ENCODE assay signal across 8 mouse cellular contexts in genomic region chr11:4848483-4849248, GRCm38 (mm10). TPM values are rescaled to one million over a fixed set of nuclear protein-coding genes. Genes with fewer than 3 reads are reported as not detected.
DNase-seq lines count a peak whose midpoint lies in the region; ATAC-seq and TF ChIP-seq lines count a peak whose summit lies in the region.

No protein-coding gene starts in this region.

- H3K4me3 ChIP-seq in layer of hippocampus, adult 2 months, result peak overlapping the region; percentile 72
- H3K4me3 ChIP-seq in gastrocnemius, adult 2 months, result peak overlapping the region; percentile 84
- H3K4me3 ChIP-seq in intestine, postnatal 0 days (ENCODE audit: low read depth, low read length), result peak overlapping the region; percentile 82
- H3K4me3 ChIP-seq in liver, adult 2 months (ENCODE audit: insufficient read depth, low read depth, low read length), result peak overlapping the region; percentile 93
- H3K4me3 ChIP-seq in midbrain, embryonic 16.5 days (ENCODE audit: low read depth, low read length), result peak overlapping the region; percentile 99
- peak overlapping the region; percentile 95 for H3K4me3 ChIP-seq in stomach, embryonic 14.5 days (ENCODE audit: low read depth, low read length)

- peak; percentile 4; the same call in 1 of the 2 replicates for ATAC-seq in intestine, postnatal 0 days
- peak; percentile 67 for ATAC-seq in midbrain, embryonic 16.5 days
- ATAC-seq in stomach, embryonic 14.5 days (ENCODE audit: insufficient number of reproducible peaks, insufficient read depth, low FRiP score, low read depth), result peak; percentile 15; the same call in 1 of the 2 replicates

- H3K4me1 ChIP-seq in intestine, postnatal 0 days (replicated peaks; ENCODE audit: control insufficient read depth, insufficient read depth, low read length), result no peaks in the 10 kb centered on the region
- peaks cover 2% of the 10 kb centered on the region; the same call in 1 of the 2 replicates for H3K4me1 ChIP-seq in liver, adult 2 months (ENCODE audit: control insufficient read depth, insufficient read depth, low read length)
- H3K4me1 ChIP-seq in midbrain, embryonic 16.5 days (ENCODE audit: control insufficient read depth, insufficient read depth, low read length), result peaks cover 18% of the 10 kb centered on the region
- H3K4me1 ChIP-seq in stomach, embryonic 14.5 days (ENCODE audit: control insufficient read depth, insufficient read depth, low read length), result peaks cover 5% of the 10 kb centered on the region; the same call in 1 of the 2 replicates

- peak overlapping the region; percentile 89 for H3K4me2 ChIP-seq in intestine, postnatal 0 days (replicated peaks; ENCODE audit: low read depth)
- H3K4me2 ChIP-seq in midbrain, embryonic 16.5 days (ENCODE audit: low read length), result peak overlapping the region; percentile 85
- peak overlapping the region; percentile 48 for H3K4me2 ChIP-seq in stomach, embryonic 14.5 days (replicated peaks; ENCODE audit: low read depth, low read length)

- no peaks in the 10 kb centered on the region for H3K9me3 ChIP-seq in intestine, postnatal 0 days (ENCODE audit: control insufficient read depth)
- no peaks in the 10 kb centered on the region for H3K9me3 ChIP-seq in midbrain, embryonic 16.5 days (replicated peaks; ENCODE audit: control insufficient read depth, low read length, poor library complexity, severe bottlenecking)
- H3K9me3 ChIP-seq in stomach, embryonic 14.5 days (ENCODE audit: control insufficient read depth, low read depth, low read length), result no peaks in the 10 kb centered on the region

- peak overlapping the region; percentile 84 for H3K9ac ChIP-seq in intestine, postnatal 0 days (ENCODE audit: low read depth, low read length)
- H3K9ac ChIP-seq in liver, adult 2 months (ENCODE audit: low read depth, low read length), result peak overlapping the region; percentile 89
- peak overlapping the region; percentile 96 for H3K9ac ChIP-seq in midbrain, embryonic 16.5 days (ENCODE audit: low read depth, low read length)
- H3K9ac ChIP-seq in stomach, embryonic 14.5 days (replicated peaks; ENCODE audit: low read depth, low read length), result peak overlapping the region; percentile 83

- H3K36me3 ChIP-seq in intestine, postnatal 0 days (ENCODE audit: control insufficient read depth, insufficient read depth), result no peaks in the 10 kb centered on the region
- H3K36me3 ChIP-seq in liver, adult 2 months (ENCODE audit: control insufficient read depth, insufficient read depth, low read length), result no peaks in the 10 kb centered on the region
- no peaks in the 10 kb centered on the region for H3K36me3 ChIP-seq in midbrain, embryonic 16.5 days (ENCODE audit: control insufficient read depth, insufficient read depth, low read length)
- no peaks in the 10 kb centered on the region for H3K36me3 ChIP-seq in stomach, embryonic 14.5 days (ENCODE audit: control insufficient read depth, insufficient read depth, low read length)

- no peak for TF ChIP-seq POLR2A in liver, adult 2 months (IDR thresholded peaks at IDR 0.05; ENCODE audit: extremely low read depth, insufficient read depth, low read length)

- H3K79me2 ChIP-seq in liver, adult 2 months (ENCODE audit: control insufficient read depth, insufficient read depth, low read length), result peaks cover 7% of the 10 kb centered on the region; the same call in 1 of the 2 replicates

- peak overlapping the region; percentile 90 for H3K27ac ChIP-seq in layer of hippocampus, adult 2 months
- peak overlapping the region; percentile 95 for H3K27ac ChIP-seq in gastrocnemius, adult 2 months
- peak overlapping the region; percentile 70 for H3K27ac ChIP-seq in intestine, postnatal 0 days (ENCODE audit: low read depth, low read length)
- peak overlapping the region; percentile 55 for H3K27ac ChIP-seq in liver, adult 2 months (replicated peaks; ENCODE audit: insufficient read depth, low read depth, low read length)
- H3K27ac ChIP-seq in midbrain, embryonic 16.5 days (ENCODE audit: low read length), result peak overlapping the region; percentile 82
- H3K27ac ChIP-seq in stomach, embryonic 14.5 days (ENCODE audit: low read length), result peak overlapping the region; percentile 78; the same call in 1 of the 2 replicates

- WGBS in intestine, postnatal 0 days, result under 1% methylated on average over 50 of the region's 50 CpGs
- WGBS in liver, adult 2 months, result under 1% methylated on average over 50 of the region's 50 CpGs
- whole genome bisulfite sequencing in midbrain, embryonic 16.5 days, result under 1% methylated on average over 50 of the region's 50 CpGs
- WGBS in stomach, embryonic 14.5 days, result under 1% methylated on average over 50 of the region's 50 CpGs

- H3K27me3 ChIP-seq in intestine, postnatal 0 days (replicated peaks; ENCODE audit: control insufficient read depth, insufficient read depth, low read length), result no peaks in the 10 kb centered on the region
- no peaks in the 10 kb centered on the region for H3K27me3 ChIP-seq in liver, adult 2 months (ENCODE audit: control insufficient read depth, insufficient read depth, low read length)
- H3K27me3 ChIP-seq in midbrain, embryonic 16.5 days (ENCODE audit: control insufficient read depth, insufficient read depth, low read depth, low read length), result no peaks in the 10 kb centered on the region
- no peaks in the 10 kb centered on the region for H3K27me3 ChIP-seq in stomach, embryonic 14.5 days (ENCODE audit: control insufficient read depth, insufficient read depth, low read length)

- intact Hi-C loops in gastrocnemius, adult 2 months (cut with DNase I), result loop anchor here (10.0 kb wide), 1 partner anchor 754 kb away; the partner anchor contains the start of gene Mtfp1

- no peak for TF ChIP-seq CTCF in layer of hippocampus, adult 2 months (conservative IDR thresholded peaks at IDR 0.05)
- no peak for TF ChIP-seq CTCF in gastrocnemius, adult 2 months (IDR thresholded peaks at IDR 0.05)
- TF ChIP-seq CTCF in intestine, postnatal 0 days (IDR thresholded peaks at IDR 0.05; ENCODE audit: low read depth), result no peak
- TF ChIP-seq CTCF in liver, adult 2 months (IDR thresholded peaks at IDR 0.05; ENCODE audit: low read depth, low read length), result no peak

- no peak for DNase-seq in layer of hippocampus, adult 2 months (ENCODE audit: low spot score in 2 of 2)
- DNase-seq in layer of hippocampus, postnatal 14 days (ENCODE audit: low spot score in 2 of 2), result no peak
- peak; percentile 62 to 67 for DNase-seq in cerebellum, postnatal 10 days
- peak; percentile 54 for DNase-seq in gastrocnemius, adult 2 months
- DNase-seq in liver, adult 2 months (ENCODE audit: extremely low read depth, low read depth, low spot score), result peak; percentile 41

RNA-seq across cellular contexts. Expression of gene Nf2, which starts 0.7 kb away (rescaled TPM):
- 100 to 1,000 TPM in 1 of 2 experiments, 10 to 100 TPM in 1; 91.2 to 102 TPM for total RNA-seq in layer of hippocampus, adult 2 months (2021)
- total RNA-seq in layer of hippocampus, postnatal 14 days (2021), result 100 to 1,000 TPM; 148 to 156 TPM
- total RNA-seq in gastrocnemius, adult 2 months (2021), result 10 to 100 TPM; 50.7 to 59.7 TPM
- polyA plus RNA-seq in intestine, postnatal 0 days (2015; fragmentation: Nextera tagmentation; extraction: Ambion mirVana), result 16.0 and 16.6 TPM in 2 replicates
- 10.8 and 11.1 TPM in 2 replicates for total RNA-seq in liver, adult 2 months (2014; rRNA removed)
- polyA plus RNA-seq in liver, adult 2 months (2012; rRNA removed), result 14.6 and 16.4 TPM in 2 replicates
- 63.3 and 68.6 TPM in 2 replicates for polyA plus RNA-seq in midbrain, embryonic 16.5 days (2015; fragmentation: Nextera tagmentation; extraction: Ambion mirVana)
- polyA plus RNA-seq in stomach, embryonic 14.5 days (2014; fragmentation: Nextera tagmentation; extraction: Ambion mirVana), result 31.9 and 41.8 TPM in 2 replicates

RNA-seq across cellular contexts. Expression of gene Nipsnap1, which starts 25.1 kb away (rescaled TPM):
- total RNA-seq in layer of hippocampus, adult 2 months (2021), result 10 to 100 TPM; 91.7 to 96.6 TPM
- total RNA-seq in layer of hippocampus, postnatal 14 days (2021), result 10 to 100 TPM; 83.4 to 91.1 TPM
- under 1 TPM; 0.20 to 0.31 TPM for total RNA-seq in gastrocnemius, adult 2 months (2021)
- polyA plus RNA-seq in intestine, postnatal 0 days (2015; fragmentation: Nextera tagmentation; extraction: Ambion mirVana), result 59.1 and 62.0 TPM in 2 replicates
- 217 and 226 TPM in 2 replicates for total RNA-seq in liver, adult 2 months (2014; rRNA removed)
- 294 and 337 TPM in 2 replicates for polyA plus RNA-seq in liver, adult 2 months (2012; rRNA removed)
- polyA plus RNA-seq in midbrain, embryonic 16.5 days (2015; fragmentation: Nextera tagmentation; extraction: Ambion mirVana), result 146 and 148 TPM in 2 replicates
- 58.0 and 62.4 TPM in 2 replicates for polyA plus RNA-seq in stomach, embryonic 14.5 days (2014; fragmentation: Nextera tagmentation; extraction: Ambion mirVana)

RNA-seq across cellular contexts. Expression of gene Thoc5, which starts 46.5 kb away (rescaled TPM):
- 10 to 100 TPM; 37.0 to 41.2 TPM for total RNA-seq in layer of hippocampus, adult 2 months (2021)
- 10 to 100 TPM; 35.5 to 40.3 TPM for total RNA-seq in layer of hippocampus, postnatal 14 days (2021)
- total RNA-seq in gastrocnemius, adult 2 months (2021), result 10 to 100 TPM; 15.5 to 16.7 TPM
- 15.9 TPM in 2 replicates for polyA plus RNA-seq in intestine, postnatal 0 days (2015; fragmentation: Nextera tagmentation; extraction: Ambion mirVana)
- 8.8 and 10.0 TPM in 2 replicates for total RNA-seq in liver, adult 2 months (2014; rRNA removed)
- 9.6 and 10.4 TPM in 2 replicates for polyA plus RNA-seq in liver, adult 2 months (2012; rRNA removed)
- 57.9 and 64.1 TPM in 2 replicates for polyA plus RNA-seq in midbrain, embryonic 16.5 days (2015; fragmentation: Nextera tagmentation; extraction: Ambion mirVana)
- 38.1 and 40.1 TPM in 2 replicates for polyA plus RNA-seq in stomach, embryonic 14.5 days (2014; fragmentation: Nextera tagmentation; extraction: Ambion mirVana)

Comparison
In these comparisons a context has a peak if more than half of its experiments do, and no peak if none do; other contexts are left out.
1. DNase-seq: peak in cerebellum, postnatal 10 days (2 of 2), gastrocnemius, adult 2 months (single experiment) and liver, adult 2 months (single experiment); none in layer of hippocampus, adult 2 months (0 of 2) and layer of hippocampus, postnatal 14 days (0 of 2).
2. ATAC-seq: peak in every context shown above with its lines; median percentile 67 in midbrain, embryonic 16.5 days; 15 in stomach, embryonic 14.5 days; 4 in intestine, postnatal 0 days.
3. RNA of gene Nipsnap1, which starts 25.1 kb away (total RNA-seq): 217 to 226 TPM in liver, adult 2 months, 91.7 to 96.6 TPM in layer of hippocampus, adult 2 months and 83.4 to 91.1 TPM in layer of hippocampus, postnatal 14 days; 0.20 to 0.31 TPM in gastrocnemius, adult 2 months; every median in the first group is over 10 times any median in the second.
4. Peak in every context shown above with its lines, with median percentiles within 50 percentile points of each other: H3K27ac ChIP-seq, H3K4me3 ChIP-seq, H3K4me2 ChIP-seq and H3K9ac ChIP-seq.